Mouse (Mus musculus) heart, embryonic 14.5 days (tissue): ENCODE measurements around the gene Fblim1. TPM values are rescaled to one million over a fixed set of nuclear protein-coding genes. Genes with fewer than 3 reads are reported as not detected.

ENCODE experiments used
- ATAC-seq: fragments of 200-750 bp; cut with Nextera tagmentation; 2 replicates; pipeline ENCODE4 v1.8.0; 2017; ENCODE audit warnings: low read depth, moderate TSS enrichment; ENCODE audit not compliant: insufficient number of reproducible peaks, insufficient read depth, low FRiP score
- H3K27ac ChIP-seq, 2 experiments: fragments of 200-500 bp in 1 of 2; fragments of 300-500 bp in 1 of 2; sonication (generic) in 1 of 2; replicated peaks in 1 of 2; 2 replicates each; pipeline ENCODE4 v1.5.1; 2012 to 2014; ENCODE audit warnings: low read depth in 2 of 2, low read length in 2 of 2, control low read depth in 1 of 2, mild to moderate bottlenecking in 1 of 2, mixed read lengths in 1 of 2; ENCODE audit not compliant: control insufficient read depth in 1 of 2, insufficient read depth in 1 of 2
- H3K27me3 ChIP-seq: fragments of 300-500 bp; sonication (generic); 2 replicates; pipeline ENCODE4 v1.6.1; 2014; ENCODE audit warnings: mild to moderate bottlenecking, low read length, control low read depth; ENCODE audit not compliant: control insufficient read depth, insufficient read depth
- H3K36me3 ChIP-seq: fragments of 300-500 bp; sonication (generic); 2 replicates; pipeline ENCODE4 v1.6.1; 2014; ENCODE audit warnings: mild to moderate bottlenecking, control low read depth, low read length, mixed read lengths; ENCODE audit not compliant: control insufficient read depth, insufficient read depth
- H3K4me1 ChIP-seq, 2 experiments: fragments of 200-500 bp in 1 of 2; fragments of 300-500 bp in 1 of 2; sonication (generic) in 1 of 2; 2 replicates each; pipeline ENCODE4 v1.6.1; 2012 to 2014; ENCODE audit warnings: low read length in 2 of 2, control low read depth in 1 of 2, mixed read lengths in 1 of 2; ENCODE audit not compliant: control insufficient read depth in 2 of 2, insufficient read depth in 2 of 2
- H3K4me2 ChIP-seq: fragments of 300-500 bp; sonication (generic); 2 replicates; pipeline ENCODE4 v1.6.1; 2014; ENCODE audit warnings: mild to moderate bottlenecking, low read length
- H3K4me3 ChIP-seq, 2 experiments: fragments of 200-500 bp in 1 of 2; fragments of 300-500 bp in 1 of 2; sonication (generic) in 1 of 2; 2 replicates each; pipeline ENCODE4 v1.5.1; 2012 to 2014; ENCODE audit warnings: low read length in 2 of 2, mild to moderate bottlenecking in 2 of 2, control low read depth in 1 of 2, low read depth in 1 of 2, moderate library complexity in 1 of 2; ENCODE audit not compliant: control insufficient read depth in 1 of 2, insufficient read depth in 1 of 2
- H3K9ac ChIP-seq: fragments of 300-500 bp; sonication (generic); 2 replicates; pipeline ENCODE4 v1.6.1; 2014; ENCODE audit warnings: mild to moderate bottlenecking, low read length
- H3K9me3 ChIP-seq: fragments of 300-500 bp; sonication (generic); 2 replicates; pipeline ENCODE4 v1.6.1; 2016; ENCODE audit warnings: low read length, control low read depth; ENCODE audit not compliant: control insufficient read depth
- WGBS: fragments of 180-500 bp; shearing (Covaris S2); extraction: QIAGEN DNeasy Blood & Tissue Kit; methylation state at CpG from one replicate; pipeline ENCODE4 v1.1.7; 2014; 5-methylcytosine and 5-hydroxymethylcytosine counted together
- polyA plus RNA-seq: library from polyadenylated mRNA; unstranded; fragments of >200 nt; fragmentation: Nextera tagmentation; extraction: Ambion mirVana; gene quantifications from 2 replicates; pipeline ENCODE4 v1.2.1, GENCODE M21; 2014

Fblim1 gene
- polyA plus RNA-seq, 1 experiment from 2014 or later = 45.7 TPM

DNA sequence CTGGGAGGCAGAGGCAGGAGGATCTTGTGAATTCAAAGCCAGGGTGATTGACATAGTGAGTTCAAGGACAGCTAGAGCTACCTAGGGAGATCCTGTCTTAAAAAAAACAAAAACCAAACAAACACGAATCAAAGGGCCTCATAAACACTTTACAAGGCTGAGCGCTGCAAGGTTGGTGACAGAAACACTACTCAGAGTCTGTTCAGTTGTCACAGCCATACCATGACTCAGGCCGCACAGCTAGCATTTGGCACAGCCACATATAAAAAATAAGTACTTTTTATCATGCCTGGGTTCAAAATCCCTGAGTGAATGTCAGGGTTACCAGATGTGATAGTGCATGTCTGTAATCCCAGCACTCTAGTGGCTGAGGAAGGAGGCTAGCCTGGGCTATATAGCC lies 41.3 kb upstream of the Fblim1 start:
- no peak overlapping the region for H3K9ac ChIP-seq
- no peak for ATAC-seq
- H3K9me3 ChIP-seq = no peaks in the 10 kb centered on the region
- H3K36me3 ChIP-seq = peaks cover 27% of the 10 kb centered on the region
- H3K27me3 ChIP-seq = no peaks in the 10 kb centered on the region
- WGBS = 88% methylated on average over 3 of the region's 3 CpGs
- no peak overlapping the region for H3K27ac ChIP-seq
- peaks cover 17 to 32% of the 10 kb centered on the region in 2 experiments for H3K4me1 ChIP-seq
- no peak overlapping the region for H3K4me3 ChIP-seq
- H3K4me2 ChIP-seq = no peak overlapping the region

DNA sequence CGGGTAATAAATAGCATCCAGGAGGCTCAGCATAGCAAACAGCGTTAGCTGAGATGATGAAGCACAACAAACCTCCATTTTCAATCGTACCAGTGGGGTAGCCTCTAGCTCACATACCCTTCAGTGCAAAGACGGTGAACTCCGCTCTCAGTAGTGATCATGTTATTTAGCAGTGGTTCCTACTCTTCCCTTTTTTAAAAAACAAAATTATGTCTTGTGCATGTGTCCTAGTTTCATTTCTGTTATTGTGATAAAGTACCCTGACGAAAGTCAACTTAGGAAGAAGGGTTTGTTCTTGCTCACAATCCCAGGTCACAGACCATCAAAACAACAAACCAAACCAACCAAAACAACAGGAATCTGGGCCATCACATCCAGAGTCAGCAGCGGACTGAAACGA lies 40.1 kb upstream of the Fblim1 start:
- Histone ChIP-seq H3K9me3 (no peaks in the 10 kb centered on the region), H3K27me3 (no peaks in the 10 kb centered on the region), H3K36me3 (peaks cover 29% of the 10 kb centered on the region), H3K4me1 (peaks cover 17 to 33% of the 10 kb centered on the region in 2 experiments), H3K4me3 (no peak overlapping the region), H3K9ac (no peak overlapping the region), H3K4me2 (no peak overlapping the region), H3K27ac (no peak overlapping the region)
- ATAC-seq = no peak
- 93% methylated on average over 8 of the region's 8 CpGs for WGBS

GRCm38 (mm10) chr4:141643118-141643855 lies 37.4 kb upstream of the Fblim1 start:
- H3K4me3 ChIP-seq = no peak overlapping the region
- H3K36me3 ChIP-seq = peaks cover 47% of the 10 kb centered on the region
- peak; percentile 78 for ATAC-seq
- peaks cover 17 to 28% of the 10 kb centered on the region in 2 experiments for H3K4me1 ChIP-seq
- 11% methylated on average over 7 of the region's 7 CpGs for WGBS
- H3K9me3 ChIP-seq = no peaks in the 10 kb centered on the region
- H3K4me2 ChIP-seq = peak overlapping the region; percentile 53
- no peaks in the 10 kb centered on the region for H3K27me3 ChIP-seq
- H3K9ac ChIP-seq = peak overlapping the region; percentile 26
- H3K27ac ChIP-seq = peak overlapping the region; percentile 96 to 98

- peak overlapping the region; percentile 96 to 98 for H3K27ac ChIP-seq
- no peaks in the 10 kb centered on the region for H3K9me3 ChIP-seq
- no peak overlapping the region for H3K4me3 ChIP-seq
- peaks cover 54% of the 10 kb centered on the region for H3K36me3 ChIP-seq
- no peaks in the 10 kb centered on the region for H3K27me3 ChIP-seq
- no peak for ATAC-seq
- 87% methylated on average over 25 of the region's 25 CpGs for WGBS
- peak overlapping the region; percentile 50; the same call in 1 of the 2 replicates for H3K9ac ChIP-seq
- H3K4me2 ChIP-seq = 0 out of 2 replicates have a peak overlapping the region, but pooled peaks have one; percentile 53
- peaks cover 17 to 28% of the 10 kb centered on the region in 2 experiments for H3K4me1 ChIP-seq
These were observed 36.3 kb upstream of the Fblim1 start for GRCm38 (mm10) chr4:141641961-141642811.

- peak overlapping the region in 1 of 2 experiments; percentile 98; a peak in 1 of 4 replicates for H3K27ac ChIP-seq
- no peaks in the 10 kb centered on the region for H3K9me3 ChIP-seq
- H3K4me3 ChIP-seq = no peak overlapping the region
- no peak for ATAC-seq
- H3K27me3 ChIP-seq = no peaks in the 10 kb centered on the region
- WGBS = 76% methylated on average over 7 of the region's 7 CpGs
- H3K4me1 ChIP-seq = peaks cover 17 to 28% of the 10 kb centered on the region in 2 experiments
- H3K4me2 ChIP-seq = no peak overlapping the region
- H3K36me3 ChIP-seq = peaks cover 62% of the 10 kb centered on the region
- 0 out of 2 replicates have a peak overlapping the region, but pooled peaks have one; percentile 25 for H3K9ac ChIP-seq
These were observed 35.5 kb upstream of the Fblim1 start for GRCm38 (mm10) chr4:141641353-141641771.

DNA sequence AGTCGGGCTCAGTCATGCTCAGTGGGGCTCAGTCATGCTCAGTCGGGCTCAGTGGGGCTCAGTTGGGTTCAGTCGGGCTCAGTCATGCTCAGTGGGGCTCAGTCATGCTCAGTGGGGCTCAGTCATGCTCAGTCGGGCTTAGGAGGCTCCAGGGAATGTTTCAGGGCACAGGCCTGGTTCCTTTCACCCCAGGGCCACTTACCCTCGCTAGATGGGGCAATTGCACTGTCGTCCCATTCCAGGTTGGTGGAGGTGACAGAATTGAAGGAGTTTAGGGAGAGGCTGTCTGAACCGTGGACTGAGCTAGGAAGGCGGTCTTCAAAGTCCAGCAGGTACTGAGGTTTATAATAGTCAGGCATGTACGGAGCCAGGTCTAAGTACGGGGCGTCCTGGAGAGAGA lies 33.6 kb upstream of the Fblim1 start:
- Histone ChIP-seq H3K9me3 (no peaks in the 10 kb centered on the region), H3K4me3 (no peak overlapping the region), H3K4me1 (peaks cover 17 to 28% of the 10 kb centered on the region in 2 experiments), H3K27me3 (no peaks in the 10 kb centered on the region), H3K4me2 (no peak overlapping the region), H3K36me3 (peaks cover 79% of the 10 kb centered on the region), H3K27ac (no peak overlapping the region), H3K9ac (no peak overlapping the region)
- ATAC-seq = no peak
- 71% methylated on average over 11 of the region's 11 CpGs for WGBS

DNA sequence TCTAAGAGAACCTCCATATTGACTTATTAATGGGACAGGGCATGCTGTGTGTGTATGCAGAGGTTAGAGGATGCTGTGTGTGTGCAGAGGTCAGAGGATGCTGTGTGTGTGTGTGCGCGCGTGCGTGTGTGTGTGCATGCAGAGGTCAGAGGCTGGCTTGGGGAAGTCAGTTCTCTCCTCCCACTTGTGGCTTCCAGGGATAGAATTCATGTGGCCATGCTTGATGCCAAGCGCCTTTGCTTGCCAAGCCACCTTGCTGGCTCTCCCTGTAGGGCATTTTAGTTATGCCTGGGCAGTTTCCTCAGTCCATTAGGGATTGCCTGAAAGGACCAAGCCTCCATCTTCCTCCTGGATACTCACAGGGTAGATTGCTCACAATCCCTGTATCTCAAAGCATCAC lies 30.8 kb upstream of the Fblim1 start:
- Histone ChIP-seq H3K4me3 (no peak overlapping the region), H3K36me3 (peaks cover 98% of the 10 kb centered on the region), H3K9ac (no peak overlapping the region), H3K27ac (no peak overlapping the region), H3K4me2 (no peak overlapping the region), H3K9me3 (no peaks in the 10 kb centered on the region), H3K27me3 (no peaks in the 10 kb centered on the region), H3K4me1 (peaks cover 0 to 3% of the 10 kb centered on the region in 2 experiments; a peak in 1 of 4 replicates)
- WGBS = 91% methylated on average over 5 of the region's 5 CpGs
- ATAC-seq = no peak
